ENCODE assay signal across 18 mouse cellular contexts in the genomic region with DNA sequence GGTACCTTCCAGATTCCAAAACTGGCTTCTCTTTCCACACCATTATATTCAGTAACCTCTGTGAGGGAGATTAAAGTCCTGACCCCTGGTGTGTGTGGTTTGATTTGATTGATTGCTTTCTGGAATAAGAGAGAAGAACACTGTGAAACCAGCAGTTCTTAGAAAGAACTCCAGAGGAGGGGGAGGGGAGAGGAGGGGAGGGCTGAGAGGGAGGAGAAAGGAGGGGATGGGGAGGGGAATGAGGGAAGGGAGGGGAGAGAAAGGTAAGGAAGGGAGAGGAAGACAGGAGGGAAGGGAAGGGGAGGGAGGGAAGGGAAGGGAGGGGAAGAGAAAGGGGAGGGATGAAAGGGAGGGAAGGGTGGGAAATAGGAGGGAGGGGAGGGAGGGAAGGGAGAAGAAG.
"Had no signal": no experiment of that assay in that cellular context is flagged by ENCODE, and none has a peak within 500 bp of the region (broad histone marks: within the 10 kb centered on the region; RNA-seq: fewer than 3 reads in every experiment).

No protein-coding gene starts in this region.

- H3K27me3 ChIP-seq: limb, embryonic 12.5 days; liver, embryonic 13.5 days; lung, embryonic 15.5 days; midbrain, embryonic 13.5 days; neural tube, embryonic 12.5 days had no signal

- ATAC-seq: liver, postnatal 0 days; midbrain, embryonic 13.5 days had no signal

- H3K27ac ChIP-seq: limb, embryonic 12.5 days; liver, embryonic 13.5 days; lung, embryonic 15.5 days; macrophage; midbrain, embryonic 13.5 days; neural tube, embryonic 12.5 days had no signal

- H3K4me1 ChIP-seq: limb, embryonic 12.5 days; liver, embryonic 13.5 days; lung, embryonic 15.5 days; neural tube, embryonic 12.5 days had no signal

- H3K9me3 ChIP-seq: liver, embryonic 13.5 days; lung, embryonic 15.5 days had no signal

- H3K4me3 ChIP-seq: limb, embryonic 12.5 days; liver, embryonic 13.5 days; lung, embryonic 15.5 days; megakaryocyte, embryonic 14.5 days; midbrain, embryonic 13.5 days; neural tube, embryonic 12.5 days had no signal

- H3K36me3 ChIP-seq: limb, embryonic 12.5 days; liver, embryonic 13.5 days; lung, embryonic 15.5 days; midbrain, embryonic 13.5 days; neural tube, embryonic 12.5 days had no signal

- H3K9ac ChIP-seq: limb, embryonic 12.5 days; liver, embryonic 13.5 days; liver, postnatal 0 days; lung, embryonic 15.5 days; midbrain, embryonic 13.5 days; neural tube, embryonic 12.5 days had no signal

- DNase-seq: kidney, postnatal 25 days; layer of hippocampus, adult 9-11 months; layer of hippocampus, postnatal 36 days; liver; liver, embryonic 13.5 days; liver, postnatal 0 days; lung, postnatal 14 days; retina, postnatal 1 day; right cerebral cortex, postnatal 4 days; spleen, adult 18-20 months; thymus, adult 2 months; thymus, postnatal 25 days had no signal
